Mouse (Mus musculus) heart, postnatal 14 days (tissue): ENCODE data around the gene Fscn1. TPM values are rescaled to one million over a fixed set of nuclear protein-coding genes. Genes with fewer than 3 reads are reported as not detected.

Source experiments
- DNase-seq, 2 experiments: peaks; one replicate each; pipeline ENCODE4 v3.0.0; 2021 to 2022
- intact Hi-C: fragments of 180-260 bp; cut with DNase I; formaldehyde crosslinking; loops from one replicate; pipeline ENCODE4 v1.15.1; 2025
- total RNA-seq, 2 experiments: library from RNA; stranded (reverse); gene quantifications; 2 replicates each; pipeline ENCODE4 v1.2.3; 2021

The Fscn1 gene
- total RNA-seq, 2 experiments from 2014 or later = 47.3 to 68.9 TPM

DNA sequence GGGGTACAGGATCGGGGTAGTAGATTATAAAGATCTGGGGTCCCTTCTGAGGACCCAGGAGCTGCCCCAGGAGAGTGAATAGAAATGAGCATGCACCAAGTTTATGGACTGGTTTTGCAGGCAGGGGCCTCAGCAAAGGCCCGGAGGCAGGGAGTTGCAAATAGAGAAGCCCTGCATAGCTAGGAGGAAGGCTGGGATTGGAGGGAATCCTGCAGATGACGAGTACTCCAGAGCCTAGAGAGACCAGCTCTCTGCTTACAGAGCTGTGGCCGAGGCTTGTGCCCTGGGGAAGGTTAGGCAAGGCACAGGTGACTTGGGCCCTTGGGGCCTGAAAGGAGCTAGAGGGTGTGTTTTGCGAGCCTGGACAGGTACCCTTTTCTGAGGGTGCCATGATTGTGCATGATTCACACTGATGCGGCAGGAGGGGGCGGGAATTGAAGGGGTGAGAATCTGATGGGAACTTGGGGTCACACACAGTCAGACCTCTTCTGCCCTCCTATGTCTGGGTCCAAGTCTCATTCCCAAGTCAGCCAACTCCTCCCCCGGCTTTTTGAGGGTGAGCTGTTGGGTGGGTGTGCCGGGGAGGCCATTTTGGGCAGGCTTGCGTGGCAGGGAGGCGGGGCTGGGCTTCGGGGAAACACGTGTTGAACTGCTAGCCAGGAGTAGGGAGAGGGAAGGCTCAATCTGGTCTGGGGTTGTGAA, 3.0 kb downstream of the Fscn1 start:
- DNase-seq = peak; percentile 45 to 64
- intact Hi-C loops = loop anchor here (5.0 kb wide), 2 partner anchors 39 to 54 kb away; no protein-coding TSS in a partner anchor

DNA sequence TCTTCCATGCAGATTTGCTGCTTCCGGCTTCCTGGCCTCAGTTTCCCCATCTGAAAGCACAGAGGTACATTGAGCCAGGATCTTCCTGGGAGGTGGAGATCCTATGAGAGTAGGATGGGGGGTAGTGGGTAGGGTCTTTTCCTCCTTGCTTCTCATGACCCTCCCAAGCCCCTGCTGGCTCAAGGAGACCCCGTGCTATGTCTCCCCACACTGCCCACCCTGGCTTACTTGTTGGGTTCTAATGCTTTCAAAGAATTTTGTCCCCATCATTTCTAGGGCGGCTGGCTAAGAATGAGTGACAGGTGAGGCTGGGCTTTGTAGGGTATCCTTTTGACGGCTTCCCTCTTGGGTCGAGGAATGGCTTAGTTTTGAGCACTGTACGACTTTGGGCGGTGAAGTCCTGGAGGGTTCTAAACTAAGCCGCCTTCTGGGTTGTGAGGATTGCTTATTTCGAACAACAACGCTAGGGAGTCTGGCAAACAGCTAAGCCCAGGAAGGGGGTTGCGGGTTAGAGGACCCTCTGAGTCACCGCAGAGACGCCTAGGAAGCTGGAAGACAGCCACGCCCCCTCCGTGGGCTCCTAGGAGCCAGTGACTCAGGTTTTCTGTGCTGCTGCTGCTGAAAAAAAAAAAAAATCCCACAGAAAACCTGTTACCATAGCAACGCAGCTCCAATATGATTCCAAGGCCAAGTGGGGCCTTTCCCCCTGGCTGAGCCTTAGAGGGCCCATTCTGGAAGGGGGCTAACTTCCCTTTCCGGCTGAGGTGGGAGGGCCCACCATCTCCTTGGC, 3.8 kb downstream of the Fscn1 start:
- intact Hi-C loops = loop anchor here (5.0 kb wide), 2 partner anchors 38 to 53 kb away; no protein-coding TSS in a partner anchor
- DNase-seq = peak in 1 of 2 experiments; percentile 14

DNA sequence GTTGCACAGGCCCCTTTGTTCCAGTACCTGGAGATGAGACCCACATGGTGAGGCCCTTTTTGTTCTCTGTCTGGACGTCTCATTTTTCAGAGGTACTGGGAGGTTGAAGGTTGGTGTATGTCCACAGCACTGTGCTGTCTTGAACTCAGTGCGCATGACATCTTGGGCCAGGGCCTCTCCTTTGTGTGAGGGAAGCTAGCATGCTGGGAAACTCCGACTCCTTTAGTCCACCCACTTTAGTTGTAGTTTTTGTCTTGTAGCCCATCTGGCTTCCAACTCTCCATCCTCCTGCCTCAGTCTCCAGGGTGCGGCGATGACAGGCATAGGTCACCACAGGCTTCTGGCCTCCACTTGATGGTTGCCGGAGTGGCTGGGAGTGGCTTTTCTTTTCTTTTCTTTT, 4.5 kb downstream of the Fscn1 start:
- intact Hi-C loops = loop anchor here (5.0 kb wide), 2 partner anchors 38 to 53 kb away; no protein-coding TSS in a partner anchor
- DNase-seq = no peak

DNA sequence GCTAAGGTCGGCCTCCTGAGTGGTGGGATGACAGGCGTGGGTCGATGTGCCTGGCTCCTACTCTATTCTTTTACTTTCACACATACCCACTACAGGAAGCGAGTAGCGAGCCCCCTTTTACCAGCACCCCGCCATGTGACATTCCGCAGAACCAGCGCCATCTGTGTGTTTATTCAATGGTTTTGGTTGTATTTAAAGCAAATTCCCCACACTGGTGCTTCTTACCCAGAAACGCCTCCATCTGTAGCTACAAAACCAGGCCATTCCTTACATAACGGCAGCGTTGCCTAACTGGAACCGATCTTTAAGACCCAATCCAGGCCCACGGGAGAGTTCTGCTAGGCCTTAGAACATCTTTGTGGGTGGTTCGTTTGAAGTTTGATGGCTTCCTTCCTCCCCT, 8.3 kb downstream of the Fscn1 start:
- DNase-seq = no peak
- intact Hi-C loops = no loop called here

DNA sequence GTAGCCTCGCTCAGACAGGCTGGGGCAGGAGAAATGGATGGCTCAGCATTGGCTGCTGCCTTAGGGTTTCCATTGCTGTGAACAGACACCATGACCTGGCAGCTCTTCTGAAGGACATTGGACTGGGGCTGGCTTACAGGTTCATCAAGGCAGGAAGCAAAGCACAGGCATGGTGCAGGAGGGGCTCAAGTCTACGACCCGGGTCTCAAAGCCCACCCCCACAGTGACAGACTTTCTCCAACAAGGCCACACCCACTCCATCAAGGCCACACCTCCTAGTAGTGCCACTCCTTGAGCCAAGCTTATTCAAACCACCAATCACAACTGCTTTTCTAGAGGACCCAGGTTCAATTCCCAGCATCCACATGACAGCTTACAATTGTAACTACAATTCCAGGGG, 13.8 kb downstream of the Fscn1 start:
- DNase-seq = no peak
- intact Hi-C loops = loop anchor here (1.0 kb wide), 1 partner anchor 37 kb away; no protein-coding TSS in a partner anchor

DNA sequence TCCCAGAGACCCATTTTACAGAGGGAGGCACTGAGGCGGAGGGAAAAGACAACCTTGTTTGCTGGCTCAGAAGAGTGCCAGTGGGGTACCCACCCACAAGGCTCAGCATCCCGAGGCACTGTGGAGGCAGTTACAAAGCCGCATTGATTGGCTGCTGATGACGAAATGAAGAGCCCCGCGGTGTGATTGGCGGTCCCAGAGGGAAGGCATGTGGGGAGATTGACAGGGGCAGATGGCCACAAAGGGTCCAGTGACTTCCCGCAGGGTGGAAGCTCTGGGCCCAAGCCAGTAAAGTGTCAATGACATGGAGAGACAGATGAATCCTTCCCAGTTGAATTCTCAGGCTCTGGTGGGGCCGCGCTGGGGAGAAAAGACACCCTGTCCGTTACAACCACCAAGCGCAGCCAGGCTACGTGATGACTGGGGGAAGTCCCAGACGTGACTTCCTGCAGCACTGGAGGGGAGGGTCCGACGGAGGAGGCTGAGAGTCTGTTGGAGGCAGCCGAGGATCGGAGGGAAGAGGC, 14.5 kb downstream of the Fscn1 start:
- intact Hi-C loops = loop anchor here (1.0 kb wide), 1 partner anchor 37 kb away; no protein-coding TSS in a partner anchor

DNA sequence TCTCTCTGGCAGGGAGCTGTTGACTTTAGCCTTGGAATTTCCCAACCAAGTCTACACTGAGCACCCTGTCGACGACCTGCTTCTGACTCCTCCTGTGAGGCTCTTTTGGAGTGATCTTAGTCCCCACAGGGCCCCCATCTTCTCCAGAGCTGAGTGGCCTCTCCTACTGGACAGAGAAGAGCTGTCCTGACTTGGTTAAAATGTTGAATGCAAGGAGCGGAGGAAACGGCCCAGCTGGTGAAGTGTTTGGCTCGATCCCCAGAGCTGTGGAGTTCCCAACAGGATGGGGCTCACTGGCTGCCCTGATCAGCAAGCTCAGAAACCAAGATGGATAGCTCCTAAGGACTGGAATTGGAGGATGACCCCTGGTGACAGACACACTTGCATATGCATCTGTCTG, 16.4 kb downstream of the Fscn1 start:
- DNase-seq = peak; percentile 47 to 66
- intact Hi-C loops = no loop called here

More for the DNA sequence above, 14.5 kb downstream of the Fscn1 start:
- peak; percentile 32 to 60 for DNase-seq

DNA sequence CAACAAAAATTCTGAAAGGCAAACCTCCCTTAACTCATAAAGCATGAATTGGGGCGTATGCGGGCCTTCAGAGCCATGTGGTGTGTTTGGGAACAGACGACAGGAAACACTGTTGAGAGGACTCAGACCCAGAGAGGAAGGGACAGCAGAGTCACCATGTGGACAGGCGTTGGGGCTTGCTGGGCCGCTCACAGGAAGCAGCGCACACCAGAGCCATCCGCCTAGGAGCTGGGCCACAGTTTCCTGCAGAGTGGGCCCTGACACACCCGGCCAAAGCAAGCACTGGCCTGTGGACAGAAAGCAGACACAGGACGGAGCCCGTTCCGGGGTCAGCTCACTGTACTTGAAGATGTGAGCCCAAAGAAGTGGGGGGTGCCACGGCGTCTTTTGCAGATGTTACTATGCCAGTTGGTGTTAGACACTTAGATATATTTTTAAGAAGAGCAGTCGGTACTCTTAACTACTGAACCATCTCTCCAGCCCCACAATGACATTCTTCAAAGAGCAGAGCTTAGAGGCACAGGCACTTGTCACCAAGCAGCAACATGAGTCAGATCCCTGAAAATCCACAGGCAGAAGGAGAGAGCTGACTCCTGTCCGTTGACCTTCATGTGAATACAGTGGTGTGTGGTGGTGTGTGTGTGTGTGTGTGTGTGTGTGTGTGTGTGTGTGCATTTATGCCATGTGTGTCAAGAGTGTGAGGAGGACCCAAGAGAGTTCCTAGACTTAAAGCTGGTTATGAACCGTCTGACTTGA, 22.1 kb downstream of the Fscn1 start:
- intact Hi-C loops = no loop called here
- DNase-seq = peak; percentile 40 to 52

DNA sequence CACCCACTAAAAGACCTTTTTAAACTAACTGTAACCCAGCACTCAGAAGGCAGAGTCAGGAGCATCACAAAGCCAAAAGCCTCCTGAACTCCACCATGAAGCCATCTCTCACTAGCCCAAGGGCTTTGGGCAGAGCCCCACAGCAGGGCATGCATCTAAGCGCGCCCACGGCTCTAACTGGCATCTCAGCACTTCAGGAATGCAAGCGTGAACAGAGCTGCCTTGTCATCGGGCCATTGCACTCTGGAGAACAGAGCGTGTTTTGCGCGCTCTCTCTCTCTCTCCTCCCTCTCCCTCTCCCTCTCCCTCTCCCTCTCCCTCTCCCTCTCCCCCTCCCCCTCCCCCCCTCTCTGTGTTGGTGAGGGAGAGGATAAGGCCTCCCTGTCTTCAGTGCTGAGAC, 23.0 kb downstream of the Fscn1 start:
- intact Hi-C loops = no loop called here
- DNase-seq = no peak

DNA sequence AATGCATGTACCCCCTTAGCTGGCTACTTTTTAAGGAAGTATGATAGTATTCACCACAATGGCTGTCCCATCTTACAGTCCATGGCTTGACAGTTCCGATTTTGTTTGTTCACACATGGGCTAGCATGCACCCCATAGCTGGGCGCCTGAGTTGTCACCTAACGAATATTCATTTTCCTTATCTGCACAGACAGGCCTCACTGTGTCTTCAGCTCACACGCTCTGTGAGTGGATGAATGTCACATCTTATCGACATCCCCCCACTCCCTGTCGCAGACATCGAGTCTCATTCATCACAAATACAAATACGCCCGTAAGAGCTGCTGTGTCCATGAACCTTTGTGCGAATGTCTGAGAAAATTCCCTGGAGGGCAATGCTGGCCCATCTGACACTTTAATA, 24.1 kb downstream of the Fscn1 start:
- no peak for DNase-seq
- intact Hi-C loops = no loop called here

DNA sequence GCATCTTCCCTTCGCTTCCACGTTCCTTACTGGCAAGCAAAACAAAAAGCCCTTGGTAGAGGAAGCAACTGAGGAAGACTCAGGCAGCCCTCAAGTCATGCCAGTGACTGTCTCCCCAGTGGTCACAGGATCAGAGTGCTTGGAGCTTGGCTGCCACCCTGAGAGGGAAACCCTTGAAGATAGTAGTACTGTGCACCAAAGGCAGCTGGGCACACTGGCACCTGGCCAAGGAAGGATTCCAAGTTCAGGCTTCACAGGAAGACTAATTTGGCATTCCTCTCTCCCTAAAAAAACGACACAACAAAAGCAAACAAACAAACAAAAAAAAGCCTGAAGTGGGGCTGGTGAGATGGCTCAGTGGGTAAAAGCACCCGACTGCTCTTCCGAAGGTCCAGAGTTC, 28.4 kb downstream of the Fscn1 start:
- DNase-seq = peak in 1 of 2 experiments; percentile 48
- intact Hi-C loops = no loop called here

DNA sequence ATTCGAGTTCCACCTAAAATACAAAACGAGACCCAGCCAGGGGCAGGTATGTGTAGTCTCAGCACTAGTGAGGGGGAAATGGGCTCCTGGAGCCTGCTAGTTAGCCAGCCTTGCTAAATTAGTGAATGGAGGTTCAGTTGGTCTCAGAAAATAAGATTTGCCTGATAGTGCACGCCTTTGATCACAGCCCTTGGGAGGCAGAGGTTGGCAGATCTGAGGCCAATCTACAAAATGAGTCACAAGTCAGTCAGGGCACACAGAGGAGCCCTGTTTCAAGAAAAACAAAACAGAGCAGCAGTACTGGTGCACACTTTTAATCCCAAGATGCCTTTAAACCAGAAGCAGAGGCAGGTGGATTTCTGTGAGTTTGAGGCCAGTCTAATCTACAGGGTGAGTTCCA, 29.0 kb downstream of the Fscn1 start:
- no peak for DNase-seq
- intact Hi-C loops = no loop called here

DNA sequence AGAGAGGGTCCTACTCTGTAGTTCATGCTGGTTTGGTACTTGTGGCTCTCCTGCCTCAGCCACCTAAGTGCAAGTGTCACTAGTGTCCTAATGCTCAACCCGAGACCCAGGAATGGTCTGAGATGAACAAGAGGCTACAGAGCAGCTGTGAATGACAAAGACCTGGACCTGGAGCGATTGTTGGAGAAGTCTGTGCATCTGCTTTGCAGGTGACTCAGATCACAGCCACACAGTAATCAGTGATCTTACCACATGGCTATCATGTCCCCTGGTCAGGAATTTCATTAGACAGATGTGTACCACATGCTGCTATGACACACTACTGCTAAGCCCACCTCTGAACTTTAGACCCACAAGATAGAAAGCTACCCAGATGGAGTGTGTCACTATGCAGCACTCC, 34.6 kb downstream of the Fscn1 start:
- intact Hi-C loops = no loop called here
- DNase-seq = no peak

DNA sequence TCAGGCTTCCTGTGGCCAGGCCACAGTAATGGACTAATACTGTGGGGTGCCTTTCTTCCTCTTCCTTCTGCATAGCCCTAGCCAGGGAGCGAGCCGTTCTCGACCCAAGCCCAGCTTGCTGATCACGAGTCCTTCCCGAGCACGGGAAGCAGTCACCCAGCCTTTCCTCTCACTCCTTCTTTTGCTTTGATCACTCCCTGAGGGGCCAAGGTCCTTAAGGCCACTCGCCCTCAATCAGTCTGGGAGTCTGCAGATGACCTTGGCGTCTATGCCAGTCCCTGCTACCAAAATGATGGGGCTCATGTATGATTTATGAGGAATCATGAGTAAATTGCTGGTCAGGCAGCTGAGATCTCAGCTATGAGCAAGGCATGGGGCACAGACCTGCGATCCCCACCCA, 37.4 kb downstream of the Fscn1 start:
- no peak for DNase-seq
- intact Hi-C loops = no loop called here

DNA sequence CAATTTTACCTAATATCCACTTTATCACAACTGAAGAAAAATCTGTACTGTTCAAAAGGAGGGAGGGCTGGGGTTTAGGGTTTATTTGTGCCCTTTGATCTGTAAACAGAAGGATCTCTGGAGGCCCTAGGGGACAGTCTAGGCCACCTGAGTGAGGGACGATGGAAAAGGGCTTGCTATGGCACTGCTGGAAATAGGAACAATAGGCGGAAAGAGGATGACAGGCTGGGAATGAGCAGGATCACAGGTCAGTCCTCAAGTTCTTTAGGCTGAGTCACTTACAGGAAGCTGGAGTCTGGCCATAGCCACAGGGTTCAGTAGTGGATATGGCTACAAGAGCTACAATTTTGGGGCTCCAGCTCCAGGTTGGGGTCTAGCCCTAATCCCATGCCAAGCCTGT, 38.0 kb downstream of the Fscn1 start:
- DNase-seq = peak in 1 of 2 experiments; percentile 24
- intact Hi-C loops = no loop called here

DNA sequence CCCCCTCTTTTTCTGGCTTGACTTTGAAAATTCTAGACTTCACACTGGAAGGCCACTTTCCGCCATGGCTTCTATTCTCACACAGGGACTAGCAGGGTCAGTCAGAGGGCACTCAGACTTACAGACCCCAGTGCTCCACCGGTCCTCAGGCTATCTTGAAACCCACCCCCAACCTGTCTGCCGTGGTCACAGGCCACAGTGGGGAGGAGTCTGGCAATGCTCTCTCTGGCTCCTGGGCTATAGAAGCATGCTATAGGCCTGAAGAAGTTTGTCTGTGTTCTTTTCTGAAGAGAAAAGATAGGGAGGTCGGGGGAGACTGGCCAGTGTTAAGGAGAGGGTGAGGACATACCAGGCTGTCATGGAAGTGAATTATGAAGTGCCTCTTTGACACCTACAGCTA, 39.9 kb downstream of the Fscn1 start:
- intact Hi-C loops = loop anchor here (5.0 kb wide), 1 partner anchor 38 kb away; the partner anchor contains the start of gene Fscn1
- DNase-seq = no peak

DNA sequence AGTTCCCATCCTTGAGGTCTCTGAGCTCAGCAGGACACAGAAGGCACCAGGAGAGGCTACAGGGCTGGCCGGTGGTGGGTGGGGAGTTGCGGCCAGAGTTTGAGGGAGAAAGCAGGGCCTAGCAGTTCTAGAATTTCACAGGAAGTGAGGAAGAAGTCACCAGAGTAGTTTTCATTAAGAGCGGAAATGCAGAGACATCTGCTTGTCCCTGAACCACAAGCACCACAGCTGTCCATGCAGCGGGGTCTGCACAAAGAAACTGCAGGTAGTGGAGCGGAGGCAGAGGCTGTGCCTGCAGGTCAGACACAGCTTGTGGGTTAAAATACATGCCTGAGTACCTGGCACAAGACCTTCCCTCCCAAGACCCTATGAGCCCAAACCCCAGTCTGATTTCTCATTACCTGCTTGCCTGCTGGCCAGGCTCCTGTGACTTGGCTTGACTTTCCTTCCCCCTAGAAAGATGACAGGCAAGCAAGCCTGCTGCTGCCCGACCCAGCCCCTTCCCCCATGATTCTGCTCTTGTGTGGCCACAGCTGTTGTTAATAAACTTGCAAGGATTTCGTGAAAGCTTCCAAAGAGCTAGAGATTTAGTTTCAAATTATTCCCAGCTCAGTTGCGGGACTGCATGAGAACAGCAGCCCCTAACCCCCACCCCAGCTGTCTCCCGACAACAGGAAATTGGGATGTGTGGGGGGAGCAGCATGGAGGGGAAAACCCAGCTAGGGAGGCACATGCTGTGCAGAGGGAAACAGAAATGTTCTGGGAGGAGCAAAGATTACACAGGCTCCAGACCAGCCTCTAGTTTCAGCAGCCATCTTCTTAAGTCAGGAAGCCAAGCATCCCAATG, 40.7 kb downstream of the Fscn1 start:
- peak; percentile 39 to 51 for DNase-seq
- intact Hi-C loops = loop anchor here (5.0 kb wide), 1 partner anchor 39 kb away; the partner anchor contains the start of gene Fscn1

DNA sequence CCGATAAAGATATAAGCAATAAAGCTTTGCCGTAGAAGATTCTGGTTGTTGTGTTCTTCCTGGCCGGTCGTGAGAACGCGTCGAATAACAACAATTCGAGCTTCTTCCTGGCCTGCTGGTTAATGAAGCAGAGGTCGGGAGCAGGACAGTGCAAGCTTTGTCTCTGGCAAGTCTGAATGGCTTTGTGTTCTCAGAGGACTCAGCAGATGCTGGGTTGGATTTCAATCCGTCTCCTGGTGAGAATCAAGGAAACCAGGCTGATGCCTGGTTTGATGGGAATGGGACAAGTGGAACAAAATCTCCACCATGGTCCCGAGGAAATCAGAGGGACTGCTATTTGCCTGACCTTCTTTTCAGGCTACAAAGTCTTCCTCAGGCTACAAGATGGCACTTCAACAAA, 49.2 kb downstream of the Fscn1 start:
- intact Hi-C loops = no loop called here
- no peak for DNase-seq

DNA sequence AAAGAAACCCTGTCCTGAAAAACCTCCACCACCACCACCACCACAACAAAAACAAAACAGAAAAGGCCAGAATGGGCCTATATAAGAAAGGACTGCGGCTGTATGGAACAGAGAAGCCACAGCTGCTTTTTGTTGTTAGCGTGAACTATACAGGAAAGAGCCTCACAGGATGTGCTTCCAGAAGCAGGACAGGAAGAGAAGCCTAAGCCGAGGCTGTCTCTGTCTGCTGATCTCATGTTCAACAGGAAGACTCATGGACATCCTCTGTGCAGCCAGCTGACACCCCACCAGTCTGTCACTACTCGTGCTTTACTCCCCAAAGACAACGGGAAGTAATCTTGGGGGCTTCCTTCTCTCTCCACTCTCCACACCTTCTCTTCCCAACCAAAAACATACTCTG, 57.3 kb downstream of the Fscn1 start:
- DNase-seq = no peak
- intact Hi-C loops = loop anchor here (5.0 kb wide), 1 partner anchor 55 kb away; the partner anchor contains the start of gene Fscn1
